In the genomic region with DNA sequence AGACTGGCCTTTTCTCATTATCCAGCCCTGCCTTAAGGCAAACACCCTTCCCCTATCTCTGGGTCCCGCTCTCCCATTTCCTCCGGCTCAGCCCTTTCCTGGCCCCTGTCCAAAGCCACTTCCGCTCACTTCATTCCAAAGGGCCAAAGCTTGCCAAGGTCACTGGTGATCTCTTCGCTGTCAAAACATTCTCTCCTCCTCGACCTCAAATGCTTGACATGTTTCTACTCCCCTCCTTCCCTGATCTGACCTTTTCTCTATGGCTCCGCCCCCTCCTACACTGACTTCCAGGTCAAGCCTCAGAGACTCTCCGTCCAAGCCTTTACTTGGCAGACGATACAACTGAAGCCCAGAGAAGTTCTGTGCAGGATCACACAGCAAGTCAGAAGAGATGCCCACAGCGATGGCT, we compare ENCODE assay signal across 8 mouse cellular contexts. TPM values are rescaled to one million over a fixed set of nuclear protein-coding genes. Genes with fewer than 3 reads are reported as not detected.
A peak's percentile ranks its signal among the peaks of the same experiment; 100 is the strongest.
DNase-seq lines count a peak whose midpoint lies in the region; ATAC-seq and TF ChIP-seq lines count a peak whose summit lies in the region.

No protein-coding gene starts in this region.

- H3K27ac ChIP-seq in embryonic facial prominence, embryonic 12.5 days = 0 out of 2 replicates have a peak overlapping the region, but pooled peaks have one; percentile 7
- H3K27ac ChIP-seq in embryonic facial prominence, embryonic 10.5 days (replicated peaks) = no peak overlapping the region
- H3K27ac ChIP-seq in liver, postnatal 0 days (ENCODE audit: low read depth) = peak overlapping the region; percentile 93
- 0 out of 2 replicates have a peak overlapping the region, but pooled peaks have one; percentile 63 for H3K27ac ChIP-seq in stomach, postnatal 0 days (replicated peaks)
- no peak overlapping the region for H3K27ac ChIP-seq in hindbrain, embryonic 11.5 days (ENCODE audit: low read depth, low read length)

- no peak overlapping the region for H3K4me3 ChIP-seq in embryonic facial prominence, embryonic 12.5 days
- H3K4me3 ChIP-seq in embryonic facial prominence, embryonic 10.5 days = no peak overlapping the region
- no peak overlapping the region for H3K4me3 ChIP-seq in liver, postnatal 0 days (ENCODE audit: low read depth, low read length)
- H3K4me3 ChIP-seq in stomach, postnatal 0 days (ENCODE audit: low read depth, low read length) = no peak overlapping the region
- H3K4me3 ChIP-seq in hindbrain, embryonic 11.5 days (ENCODE audit: low read depth, low read length) = no peak overlapping the region

- H3K9ac ChIP-seq in embryonic facial prominence, embryonic 12.5 days = no peak overlapping the region
- no peak overlapping the region for H3K9ac ChIP-seq in liver, postnatal 0 days (replicated peaks)
- no peak overlapping the region for H3K9ac ChIP-seq in stomach, postnatal 0 days (ENCODE audit: low read length)
- H3K9ac ChIP-seq in hindbrain, embryonic 11.5 days (ENCODE audit: low read depth, low read length) = no peak overlapping the region

- TF ChIP-seq CTCF in liver, postnatal 0 days (IDR thresholded peaks at IDR 0.05; ENCODE audit: low read depth) = no peak
- TF ChIP-seq CTCF in stomach, postnatal 0 days (IDR thresholded peaks at IDR 0.05; ENCODE audit: low read depth) = no peak

- no peak for ATAC-seq in embryonic facial prominence, embryonic 12.5 days (ENCODE audit: insufficient number of reproducible peaks, insufficient read depth, low FRiP score, low TSS enrichment)
- peak; percentile 16 for ATAC-seq in erythroblast, adult 5-6 weeks (replicated peaks; ENCODE audit: low FRiP score, poor library complexity, severe bottlenecking)
- peak; percentile 53 for ATAC-seq in liver, postnatal 0 days
- ATAC-seq in stomach, postnatal 0 days (ENCODE audit: low FRiP score, low TSS enrichment) = peak; percentile 22; the same call in 1 of the 2 replicates
- no peak for ATAC-seq in hindbrain, embryonic 11.5 days (ENCODE audit: low FRiP score)

- H3K4me1 ChIP-seq in embryonic facial prominence, embryonic 12.5 days = peaks cover 22% of the 10 kb centered on the region; the same call in 1 of the 2 replicates
- peaks cover 81% of the 10 kb centered on the region for H3K4me1 ChIP-seq in embryonic facial prominence, embryonic 10.5 days
- peaks cover 97% of the 10 kb centered on the region for H3K4me1 ChIP-seq in liver, postnatal 0 days (ENCODE audit: insufficient read depth)
- H3K4me1 ChIP-seq in stomach, postnatal 0 days (replicated peaks; ENCODE audit: control insufficient read depth, insufficient read depth) = peaks cover 16% of the 10 kb centered on the region
- no peaks in the 10 kb centered on the region for H3K4me1 ChIP-seq in hindbrain, embryonic 11.5 days (replicated peaks; ENCODE audit: control insufficient read depth, insufficient read depth, low read length)

- no peak for DNase-seq in embryonic facial prominence, embryonic 10.5 days (ENCODE audit: low spot score)
- DNase-seq in heart, postnatal 4 days = peak; percentile 94
- DNase-seq in liver, postnatal 0 days = peak; percentile 83
- DNase-seq in stomach, postnatal 0 days (ENCODE audit: low spot score) = peak; percentile 77
- DNase-seq in B cell, adult 2 months = no peak
- DNase-seq in hindbrain, embryonic 11.5 days (ENCODE audit: low spot score) = no peak

- H3K4me2 ChIP-seq in embryonic facial prominence, embryonic 12.5 days (replicated peaks) = no peak overlapping the region
- H3K4me2 ChIP-seq in liver, postnatal 0 days (ENCODE audit: low read depth, low read length) = peak overlapping the region; percentile 67
- 0 out of 2 replicates have a peak overlapping the region, but pooled peaks have one; percentile 11 for H3K4me2 ChIP-seq in stomach, postnatal 0 days (replicated peaks; ENCODE audit: low read depth)
- H3K4me2 ChIP-seq in hindbrain, embryonic 11.5 days (replicated peaks; ENCODE audit: low read depth, low read length) = no peak overlapping the region

- H3K9me3 ChIP-seq in embryonic facial prominence, embryonic 12.5 days = no peaks in the 10 kb centered on the region
- H3K9me3 ChIP-seq in embryonic facial prominence, embryonic 10.5 days = no peaks in the 10 kb centered on the region
- no peaks in the 10 kb centered on the region for H3K9me3 ChIP-seq in liver, postnatal 0 days (ENCODE audit: low read length)
- no peaks in the 10 kb centered on the region for H3K9me3 ChIP-seq in stomach, postnatal 0 days (ENCODE audit: control insufficient read depth, low read length)
- H3K9me3 ChIP-seq in hindbrain, embryonic 11.5 days (ENCODE audit: control insufficient read depth, low read length) = no peaks in the 10 kb centered on the region

- WGBS in embryonic facial prominence, embryonic 12.5 days = 49% methylated on average over 9 of the region's 9 CpGs
- 48% methylated on average over 9 of the region's 9 CpGs for WGBS in embryonic facial prominence, embryonic 10.5 days
- WGBS in liver, postnatal 0 days (ENCODE audit: insufficient replicate concordance) = 26% methylated on average over 9 of the region's 9 CpGs
- 18% methylated on average over 9 of the region's 9 CpGs for WGBS in stomach, postnatal 0 days
- WGBS in hindbrain, embryonic 11.5 days = 63% methylated on average over 9 of the region's 9 CpGs

- H3K36me3 ChIP-seq in embryonic facial prominence, embryonic 12.5 days = no peaks in the 10 kb centered on the region
- no peaks in the 10 kb centered on the region for H3K36me3 ChIP-seq in embryonic facial prominence, embryonic 10.5 days (replicated peaks)
- H3K36me3 ChIP-seq in liver, postnatal 0 days (replicated peaks; ENCODE audit: insufficient read depth, low read length) = peaks cover 7% of the 10 kb centered on the region
- no peaks in the 10 kb centered on the region for H3K36me3 ChIP-seq in stomach, postnatal 0 days (ENCODE audit: control insufficient read depth, insufficient read depth, low read length)
- H3K36me3 ChIP-seq in hindbrain, embryonic 11.5 days (ENCODE audit: control insufficient read depth, insufficient read depth, low read length) = no peaks in the 10 kb centered on the region

- 0 out of 2 replicates have a peak, but pooled peaks cover 5% of the 10 kb centered on the region for H3K27me3 ChIP-seq in embryonic facial prominence, embryonic 12.5 days
- peaks cover 11% of the 10 kb centered on the region for H3K27me3 ChIP-seq in embryonic facial prominence, embryonic 10.5 days (replicated peaks; ENCODE audit: low read depth, poor library complexity, severe bottlenecking)
- H3K27me3 ChIP-seq in liver, postnatal 0 days (ENCODE audit: insufficient read depth, low read length) = no peaks in the 10 kb centered on the region
- H3K27me3 ChIP-seq in stomach, postnatal 0 days (ENCODE audit: control insufficient read depth, insufficient read depth, low read length) = no peaks in the 10 kb centered on the region
- H3K27me3 ChIP-seq in hindbrain, embryonic 11.5 days (ENCODE audit: control insufficient read depth, insufficient read depth, low read length) = peaks cover 1% of the 10 kb centered on the region; the same call in 1 of the 2 replicates

- peak; percentile 79; the same call in 1 of the 2 replicates for TF ChIP-seq EP300 in liver, postnatal 0 days (IDR thresholded peaks at IDR 0.05; ENCODE audit: low read depth)
- TF ChIP-seq EP300 in stomach, postnatal 0 days (optimal IDR thresholded peaks at IDR 0.05) = no peak

RNA-seq across cellular contexts. Expression of a gene that starts 7.0 kb away (rescaled TPM):
- polyA plus RNA-seq in embryonic facial prominence, embryonic 12.5 days (2016; fragmentation: Nextera tagmentation; extraction: Ambion mirVana) = 21.8 and 23.2 TPM in 2 replicates
- polyA plus RNA-seq in embryonic facial prominence, embryonic 10.5 days (2016; fragmentation: Nextera tagmentation; extraction: Ambion mirVana) = 15.8 and 17.4 TPM in 2 replicates
- 5.6 and 10.9 TPM in 2 replicates for total RNA-seq in erythroblast, adult 5-6 weeks (2015; ENCODE audit: low replicate concordance)
- total RNA-seq in erythroblast, adult 5-6 weeks (2017; ENCODE audit: low replicate concordance) = 4.7 and 6.6 TPM in 2 replicates
- 10 to 100 TPM; 21.6 to 22.4 TPM for total RNA-seq in heart, postnatal 4 days (2021)
- polyA plus RNA-seq in liver, postnatal 0 days (2015; fragmentation: Nextera tagmentation; extraction: Ambion mirVana) = 14.8 and 15.4 TPM in 2 replicates
- polyA plus RNA-seq in stomach, postnatal 0 days (2015; fragmentation: Nextera tagmentation; extraction: Ambion mirVana) = 18.8 and 19.5 TPM in 2 replicates
- 4.3 and 5.6 TPM in 2 replicates for polyA plus RNA-seq in hindbrain, embryonic 11.5 days (2014; fragmentation: Nextera tagmentation; extraction: Ambion mirVana)

RNA-seq across cellular contexts. Expression of a gene that starts 56.7 kb away (rescaled TPM):
- 3.9 and 4.5 TPM in 2 replicates for polyA plus RNA-seq in embryonic facial prominence, embryonic 12.5 days (2016; fragmentation: Nextera tagmentation; extraction: Ambion mirVana)
- polyA plus RNA-seq in embryonic facial prominence, embryonic 10.5 days (2016; fragmentation: Nextera tagmentation; extraction: Ambion mirVana) = 2.6 and 2.8 TPM in 2 replicates
- total RNA-seq in erythroblast, adult 5-6 weeks (2015; ENCODE audit: low replicate concordance) = 4.2 and 6.1 TPM in 2 replicates
- 1.4 and 2.8 TPM in 2 replicates for total RNA-seq in erythroblast, adult 5-6 weeks (2017; ENCODE audit: low replicate concordance)
- 10 to 100 TPM; 30.4 to 30.7 TPM for total RNA-seq in heart, postnatal 4 days (2021)
- 1.5 and 1.7 TPM in 2 replicates for polyA plus RNA-seq in liver, postnatal 0 days (2015; fragmentation: Nextera tagmentation; extraction: Ambion mirVana)
- polyA plus RNA-seq in stomach, postnatal 0 days (2015; fragmentation: Nextera tagmentation; extraction: Ambion mirVana) = 1.5 TPM in 2 replicates
- 3.8 and 5.3 TPM in 2 replicates for polyA plus RNA-seq in hindbrain, embryonic 11.5 days (2014; fragmentation: Nextera tagmentation; extraction: Ambion mirVana)

Comparison
In these comparisons a context has a peak if more than half of its experiments do, and no peak if none do; other contexts are left out.
1. H3K27ac ChIP-seq: peak in embryonic facial prominence, embryonic 12.5 days (single experiment), liver, postnatal 0 days (single experiment) and stomach, postnatal 0 days (single experiment); none in embryonic facial prominence, embryonic 10.5 days (single experiment) and hindbrain, embryonic 11.5 days (single experiment).
2. ATAC-seq: peak in erythroblast, adult 5-6 weeks (single experiment), liver, postnatal 0 days (single experiment) and stomach, postnatal 0 days (single experiment); none in embryonic facial prominence, embryonic 12.5 days (single experiment) and hindbrain, embryonic 11.5 days (single experiment).
3. H3K4me2 ChIP-seq: peak in liver, postnatal 0 days (single experiment) and stomach, postnatal 0 days (single experiment); none in embryonic facial prominence, embryonic 12.5 days (single experiment) and hindbrain, embryonic 11.5 days (single experiment).
4. DNase-seq: peak in heart, postnatal 4 days (single experiment), liver, postnatal 0 days (single experiment) and stomach, postnatal 0 days (single experiment); none in embryonic facial prominence, embryonic 10.5 days (single experiment), B cell, adult 2 months (0 of 2) and hindbrain, embryonic 11.5 days (single experiment).